Mouse (Mus musculus) naive thymus-derived CD4-positive, alpha-beta T cell, adult 2 months (primary cell): Measurements from ENCODE around the gene Qk.

Source experiments
- DNase-seq: peaks from one replicate; pipeline ENCODE4 v3.0.0-alpha.2; 2011; ENCODE audit warnings: low read depth

The Qk gene

DNA sequence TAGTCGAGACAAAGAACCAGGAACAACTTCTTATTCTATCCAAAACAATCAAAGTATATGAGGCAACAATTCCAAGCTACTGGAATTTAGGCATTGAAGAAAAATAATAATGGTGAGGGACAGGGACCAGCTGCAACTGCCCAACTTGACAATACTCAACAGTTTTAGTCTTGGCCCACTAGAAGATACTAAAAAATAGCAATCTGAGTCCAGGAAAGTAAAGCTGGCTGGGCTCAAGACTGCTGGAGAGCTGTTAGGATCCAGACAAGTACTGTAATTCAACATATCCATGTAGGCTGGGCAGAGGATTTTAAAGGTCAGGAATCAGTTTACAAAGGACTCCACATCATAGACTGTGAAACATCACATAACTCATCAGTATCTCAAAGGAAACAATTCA, 79.6 kb downstream of the Qk start:
- no peak for DNase-seq

DNA sequence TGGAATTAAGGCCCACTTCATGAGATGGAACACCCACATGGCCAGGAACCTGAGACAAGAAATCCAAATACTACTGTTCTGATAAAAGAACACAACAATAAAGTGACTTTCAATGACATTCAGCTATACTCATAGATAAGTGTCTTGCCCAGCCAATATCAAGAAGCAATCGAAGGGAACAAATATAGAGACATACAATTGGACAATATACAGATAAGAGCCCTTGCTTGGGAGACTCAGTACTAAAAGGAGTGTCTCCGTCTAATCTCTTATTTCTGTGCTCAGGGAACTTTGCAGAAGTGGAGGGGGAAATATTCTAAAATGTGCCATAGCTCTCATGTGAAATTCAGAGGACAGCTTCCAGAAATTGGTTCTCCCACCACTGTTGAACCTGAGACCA, 83.1 kb downstream of the Qk start:
- DNase-seq: no peak

DNA sequence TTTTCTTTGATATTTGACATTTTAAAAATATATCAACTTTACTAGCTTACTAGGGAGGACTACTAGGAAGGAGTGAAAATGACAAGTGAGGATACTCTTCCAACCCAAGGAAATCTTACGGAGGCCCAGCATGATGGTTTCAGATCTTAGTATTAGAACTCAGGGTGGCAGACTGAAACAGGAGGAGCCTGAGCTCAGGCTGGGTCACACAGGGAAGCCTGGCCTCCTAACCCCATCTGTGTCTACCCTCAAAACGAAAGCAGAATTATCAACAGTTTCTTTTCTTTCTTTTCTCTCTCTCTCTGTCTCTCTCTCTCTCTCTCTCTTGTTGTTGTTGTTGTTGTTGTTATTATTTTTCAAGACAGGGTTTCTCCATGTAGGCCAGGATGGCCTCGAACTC, 87.2 kb downstream of the Qk start:
- DNase-seq: peak; percentile 22

DNA sequence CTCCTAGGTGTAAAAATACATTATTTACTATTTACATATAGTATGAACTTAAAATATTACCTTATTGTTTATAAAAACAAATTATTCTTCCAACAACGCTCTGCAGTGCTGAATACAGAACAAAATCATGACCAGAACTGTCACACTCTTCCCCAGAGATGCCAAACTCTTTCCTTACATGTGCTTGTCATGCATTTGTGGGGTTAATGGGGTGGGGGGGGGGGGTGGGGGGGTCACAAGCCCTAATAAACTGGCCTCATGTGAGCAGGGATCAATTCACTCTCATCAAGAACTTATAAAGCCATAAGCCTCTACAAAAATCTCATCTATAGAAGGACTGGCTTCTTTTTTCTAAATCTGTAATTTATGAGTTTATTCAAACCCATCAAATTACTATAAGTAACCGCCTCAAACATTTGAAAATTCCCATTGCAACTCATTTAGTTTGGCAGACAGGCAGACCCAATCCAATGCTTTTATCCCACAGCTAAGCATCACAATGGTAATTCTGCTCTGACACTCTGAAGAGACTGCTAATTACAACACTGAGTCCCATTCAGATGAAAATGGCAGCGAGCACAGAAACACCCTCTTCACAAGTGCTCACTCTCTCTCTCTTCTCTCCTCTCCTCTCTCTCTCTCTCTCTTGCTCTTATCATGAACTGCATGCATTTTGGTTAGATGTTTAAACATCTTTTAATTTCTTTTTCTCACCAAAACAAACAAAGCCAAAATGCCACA, 91.7 kb downstream of the Qk start:
- DNase-seq: no peak

DNA sequence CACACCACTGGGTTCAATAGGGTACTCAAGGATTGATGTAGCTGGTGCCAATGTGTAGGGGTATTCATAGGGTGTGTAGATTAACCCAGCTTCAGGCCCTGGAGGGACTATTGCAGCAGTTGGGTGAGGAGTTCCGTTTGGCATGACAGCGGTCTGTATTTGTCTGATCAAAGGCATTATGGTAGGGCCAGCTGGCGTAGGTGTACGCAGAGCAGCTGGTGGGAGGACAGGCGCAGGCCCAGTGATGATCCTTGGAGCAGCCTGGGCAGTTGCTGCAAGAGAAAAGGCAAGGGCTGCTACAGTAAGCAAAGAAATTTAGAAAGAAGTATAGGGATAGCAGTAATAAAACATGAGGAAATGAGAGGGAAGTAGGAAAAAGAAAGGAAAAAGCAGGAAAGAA, 103.5 kb downstream of the Qk start:
- DNase-seq: no peak

DNA sequence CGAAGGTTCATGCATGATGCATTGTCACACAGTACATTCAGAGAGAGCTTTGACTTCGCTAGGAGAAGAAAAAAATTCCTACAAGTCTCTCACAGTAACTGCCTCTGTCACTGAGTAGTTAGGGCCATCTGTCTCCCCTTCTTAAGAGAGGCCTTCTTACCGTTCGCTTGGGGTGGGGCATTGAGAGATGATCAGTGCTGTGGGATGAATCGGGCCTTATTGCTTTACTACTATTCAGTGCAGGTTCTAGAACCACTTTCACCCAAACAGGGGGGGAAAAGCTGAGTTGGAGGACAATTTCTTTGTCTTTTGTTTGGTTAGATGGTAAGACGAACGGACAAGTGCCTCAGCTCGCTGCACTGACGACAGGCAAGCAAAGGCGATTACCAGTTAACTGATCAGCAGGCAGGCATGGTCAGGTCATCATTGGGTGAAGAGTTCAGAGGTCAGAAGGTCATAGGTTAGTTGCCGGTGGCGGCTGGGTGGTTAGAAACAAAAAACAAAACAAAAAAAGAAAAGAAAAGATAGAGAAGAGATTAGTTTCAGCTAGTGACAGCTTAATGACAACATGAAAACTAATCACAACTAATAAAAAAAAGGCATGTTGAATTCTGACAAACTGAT, 110.4 kb downstream of the Qk start:
- no peak for DNase-seq

DNA sequence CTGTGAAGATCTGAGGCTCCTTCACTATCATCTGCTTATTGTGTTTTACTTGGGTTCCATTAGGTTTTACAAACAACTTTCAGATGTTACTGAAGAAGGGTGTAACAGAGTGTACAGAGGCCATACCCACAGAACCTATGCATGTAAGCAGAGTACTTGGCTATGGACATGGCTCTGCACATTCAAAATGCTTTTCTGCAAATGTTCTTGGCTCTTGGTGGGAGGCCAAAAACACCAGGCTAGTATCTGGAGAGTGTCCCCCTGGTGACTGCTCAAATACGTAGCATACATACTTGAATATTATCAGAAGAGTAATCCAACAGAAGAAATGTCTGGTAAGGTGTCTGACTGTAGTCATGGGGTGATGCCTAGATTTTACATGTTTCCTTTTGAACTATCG, 121.0 kb downstream of the Qk start:
- no peak for DNase-seq

DNA sequence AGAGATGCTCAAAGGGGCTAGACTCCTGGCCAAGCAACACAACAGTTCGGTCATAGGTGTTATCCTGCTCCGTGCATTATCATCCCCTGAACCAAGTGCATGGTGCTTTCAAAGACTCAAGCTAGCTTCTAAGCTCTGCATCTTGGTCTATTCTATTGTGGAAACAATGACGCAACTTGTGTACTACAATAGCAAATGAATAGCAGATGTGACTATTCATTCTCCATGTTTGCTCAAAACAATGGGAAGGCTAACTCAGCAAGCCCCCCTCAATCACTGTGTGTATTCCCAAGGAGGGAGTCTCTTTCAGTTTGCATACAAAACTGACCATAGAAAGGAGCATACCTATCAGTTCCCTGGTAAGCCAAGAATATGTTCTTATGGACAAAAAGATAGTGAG, 121.4 kb downstream of the Qk start:
- DNase-seq: no peak

DNA sequence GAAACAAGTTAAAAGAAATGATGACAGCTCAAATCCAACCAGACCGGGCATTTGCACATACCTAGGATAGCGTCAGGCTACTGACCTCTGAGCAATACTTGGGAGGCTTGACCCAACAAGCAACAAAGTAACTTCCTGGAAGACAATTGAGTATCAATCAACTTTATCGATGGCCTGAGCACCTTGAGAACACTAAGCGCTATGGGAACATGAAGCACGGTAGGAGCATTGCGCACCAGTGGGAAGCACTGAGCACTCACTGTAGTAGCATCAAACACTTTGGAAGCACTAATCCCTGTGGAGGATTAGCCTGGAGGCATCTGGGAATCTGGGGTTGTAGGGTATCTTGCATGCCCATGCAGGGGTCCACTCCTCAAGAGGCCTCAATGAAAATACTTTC, 124.0 kb downstream of the Qk start:
- DNase-seq: no peak

DNA sequence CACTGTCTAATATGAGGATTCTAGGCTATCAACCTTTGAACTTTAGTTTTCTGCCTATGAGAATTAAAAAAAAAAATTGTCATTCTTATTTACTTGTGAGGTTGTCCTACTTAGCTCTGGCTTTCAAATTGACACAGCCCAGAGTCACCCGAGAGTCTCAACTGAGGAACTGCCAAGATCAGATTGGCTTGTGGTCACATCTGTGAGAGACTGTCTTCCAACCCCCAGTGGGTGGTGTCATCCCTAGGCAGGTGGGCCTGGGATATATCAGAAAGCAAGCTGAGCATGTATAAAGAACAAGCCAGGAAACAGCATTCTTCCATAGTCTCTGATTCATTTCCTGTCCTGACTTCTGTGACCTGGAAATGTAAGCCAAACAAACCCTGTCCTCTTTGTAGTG, 128.8 kb downstream of the Qk start:
- DNase-seq: no peak

DNA sequence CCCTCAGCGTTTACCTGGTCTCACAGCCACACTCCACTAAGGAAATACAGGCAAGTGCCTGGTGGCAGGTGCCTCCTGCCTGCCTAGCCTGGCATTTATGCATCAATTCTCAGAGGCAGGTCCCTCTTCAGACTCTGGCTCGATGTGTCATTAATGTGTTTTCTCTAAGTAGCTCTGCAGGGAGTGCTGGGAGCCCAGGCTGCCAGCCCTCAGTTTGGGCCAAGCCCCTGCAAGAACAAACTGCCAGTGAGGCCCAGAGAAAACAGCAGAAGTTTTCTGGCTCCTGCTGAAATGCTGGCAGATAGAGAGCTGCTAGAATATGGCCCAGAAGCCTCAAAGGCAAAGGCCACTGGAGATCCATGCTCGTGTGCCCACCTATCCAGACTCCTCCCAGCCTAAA, 131.2 kb downstream of the Qk start:
- DNase-seq: no peak

DNA sequence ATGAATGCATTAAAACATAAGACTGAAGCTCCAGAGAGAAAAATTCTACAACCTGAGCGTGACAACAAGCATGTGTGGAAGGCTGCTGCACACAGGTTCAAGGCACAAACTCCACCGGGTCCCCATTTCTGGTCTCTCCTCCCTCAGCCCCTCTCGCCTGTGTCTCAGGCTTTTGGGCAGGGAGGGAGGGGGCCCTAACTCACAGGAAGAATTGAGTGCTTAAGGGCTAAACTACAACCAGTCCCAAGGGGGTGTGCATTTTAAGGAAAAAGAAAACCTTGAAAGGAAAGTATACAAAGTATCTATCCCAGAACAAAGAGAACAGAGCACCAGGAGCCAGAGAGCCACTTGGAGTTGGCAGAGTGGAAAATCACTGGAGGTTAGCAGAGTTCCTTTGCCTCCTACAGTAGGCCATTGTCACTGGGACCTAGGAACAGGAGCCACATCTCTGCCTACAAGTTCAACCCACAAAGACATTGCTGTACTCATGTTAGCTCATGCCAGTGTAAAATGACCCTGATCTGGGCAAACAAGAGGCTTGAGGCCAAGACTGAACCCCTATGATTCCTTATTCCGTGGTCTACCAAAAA, 132.1 kb downstream of the Qk start:
- no peak for DNase-seq

DNA sequence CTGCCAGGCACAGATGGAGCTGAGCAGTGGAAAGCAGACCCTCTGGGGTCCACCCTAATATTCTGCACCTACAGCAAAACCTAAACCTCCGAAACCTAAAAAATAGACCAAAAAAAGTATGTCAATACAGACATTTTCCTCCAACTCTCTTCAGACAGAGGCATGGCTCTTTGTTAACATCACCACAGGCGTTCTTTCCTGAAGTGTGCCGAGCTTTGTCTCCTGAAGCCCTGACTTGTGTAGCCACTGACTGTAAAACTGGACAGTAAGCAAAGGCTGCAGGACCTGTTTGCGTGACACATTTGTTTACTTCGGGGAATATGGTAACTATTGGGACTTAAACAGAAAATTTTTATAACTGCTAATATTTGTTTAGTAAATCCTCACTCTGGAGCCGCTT, 137.9 kb downstream of the Qk start:
- no peak for DNase-seq

DNA sequence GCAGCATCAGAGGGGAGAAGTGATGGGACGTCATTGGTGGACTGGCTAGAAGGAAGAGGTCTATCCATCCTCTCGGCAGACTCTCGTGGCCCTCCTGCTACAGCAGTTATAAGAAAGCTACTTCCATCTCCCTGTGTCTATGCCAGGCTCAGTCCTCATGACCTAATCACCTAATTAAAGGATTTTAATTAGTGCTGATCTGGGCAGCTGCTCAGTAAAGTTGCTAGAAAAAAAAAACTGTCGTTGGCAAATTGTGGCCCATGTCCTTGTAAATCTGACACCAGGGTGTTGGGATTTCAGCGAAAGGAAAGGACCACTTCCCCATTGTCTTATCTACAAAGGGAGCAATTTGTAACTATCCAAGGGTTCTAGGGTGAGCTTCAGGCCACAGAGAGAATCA, 142.6 kb downstream of the Qk start:
- no peak for DNase-seq

DNA sequence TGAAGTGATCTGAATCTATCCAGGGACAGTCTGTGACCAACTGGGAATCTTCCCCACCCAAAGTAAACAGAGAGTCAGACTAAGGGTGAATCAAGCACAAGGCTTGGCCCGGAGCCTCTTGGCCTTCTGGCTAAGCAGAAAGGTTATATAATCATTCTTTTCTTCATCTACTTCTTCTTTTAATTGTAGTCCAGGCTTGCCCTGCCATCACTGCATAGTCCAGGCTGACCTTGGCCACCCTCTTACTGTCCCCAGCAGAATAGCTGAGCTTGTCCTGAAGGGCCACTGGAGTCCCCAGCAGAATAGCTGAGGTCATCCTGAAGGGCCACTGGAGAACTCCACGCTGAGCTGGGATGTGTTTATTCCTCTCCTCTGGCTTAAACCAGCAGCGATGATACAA, 158.4 kb downstream of the Qk start:
- DNase-seq: no peak

DNA sequence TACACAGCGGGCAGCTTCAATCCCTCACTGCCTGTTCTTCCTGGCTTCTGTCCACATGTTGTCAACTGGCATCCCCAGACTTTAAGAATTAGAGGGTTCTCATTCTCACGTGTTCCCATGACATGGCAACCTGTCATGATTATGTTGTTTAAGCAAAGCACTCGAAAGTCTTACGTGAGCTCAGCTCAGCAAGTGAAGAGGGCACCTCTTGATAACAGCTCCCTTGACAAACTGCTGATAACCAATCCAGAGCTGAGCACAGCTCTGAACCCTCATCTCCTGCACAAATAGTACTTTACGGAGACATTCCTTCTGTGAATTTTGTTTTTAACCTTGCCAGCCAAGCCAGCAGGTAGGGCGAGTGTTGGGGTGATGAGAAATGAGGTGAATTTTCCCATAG, 159.2 kb downstream of the Qk start:
- no peak for DNase-seq

DNA sequence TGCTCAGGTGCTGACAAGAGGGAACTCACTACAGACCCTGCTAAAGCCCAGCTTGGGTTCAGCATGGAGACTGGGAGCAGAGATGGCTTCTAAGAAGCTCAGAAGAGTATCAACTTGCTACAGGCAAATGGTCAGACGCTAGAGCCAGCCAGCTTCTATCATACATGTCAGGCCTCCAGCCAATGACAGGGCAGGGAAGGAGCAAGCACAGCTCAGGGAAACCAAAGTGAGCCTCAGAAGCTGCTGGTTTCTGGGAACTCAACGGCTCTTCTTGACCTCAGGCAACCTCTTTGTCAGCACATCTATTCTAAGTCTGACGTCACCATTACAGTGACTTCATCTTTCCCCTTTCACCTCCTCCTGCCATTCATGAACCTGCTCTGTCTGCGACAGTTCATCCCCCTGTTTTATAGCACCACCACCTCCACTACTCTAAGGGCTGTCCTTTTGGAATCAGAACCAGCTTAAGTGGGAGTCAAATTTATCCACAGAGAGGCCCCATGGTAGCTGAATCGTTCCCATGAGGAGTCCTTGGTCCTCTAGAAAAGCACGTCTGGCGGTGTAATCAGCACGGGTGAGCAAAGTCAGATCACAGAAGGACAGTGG, 166.7 kb downstream of the Qk start:
- no peak for DNase-seq
